ENCODE assay signal across 8 mouse cellular contexts in genomic region chr7:7171227-7172147, GRCm38 (mm10). TPM values are rescaled to one million over a fixed set of nuclear protein-coding genes. Genes with fewer than 3 reads are reported as not detected.
DNase-seq lines count a peak whose midpoint lies in the region; ATAC-seq and TF ChIP-seq lines count a peak whose summit lies in the region.

TSS of gene Zfp418 (plus strand) at chr7:7171330.

- no peaks in the 10 kb centered on the region for H3K36me3 ChIP-seq in hindbrain, postnatal 0 days (ENCODE audit: insufficient read depth, low read length)

- H3K27ac ChIP-seq in hindbrain, postnatal 0 days, result peak within 1 kb of the TSS; percentile 62; the same call in 1 of the 2 replicates

- peak within 1 kb of the TSS; percentile 82 for H3K4me3 ChIP-seq in hindbrain, postnatal 0 days (ENCODE audit: low read length)

- H3K27me3 ChIP-seq in hindbrain, postnatal 0 days (ENCODE audit: insufficient read depth, low read length), result no peaks in the 10 kb centered on the region

- H3K4me2 ChIP-seq in hindbrain, postnatal 0 days (ENCODE audit: low read depth, low read length), result peak within 1 kb of the TSS; percentile 79

- H3K9ac ChIP-seq in hindbrain, postnatal 0 days (replicated peaks; ENCODE audit: low read length), result peak within 1 kb of the TSS; percentile 62

- peak; percentile 43 for TF ChIP-seq CTCF in hindbrain, postnatal 0 days (IDR thresholded peaks at IDR 0.05; ENCODE audit: low read depth)

- H3K4me1 ChIP-seq in hindbrain, postnatal 0 days (ENCODE audit: insufficient read depth, low read length), result peaks cover 4% of the 10 kb centered on the region; the same call in 1 of the 2 replicates

- H3K9me3 ChIP-seq in hindbrain, postnatal 0 days (ENCODE audit: low read length), result no peaks in the 10 kb centered on the region

- under 1% methylated on average over 26 of the region's 26 CpGs for WGBS in hindbrain, postnatal 0 days

- peak; percentile 98 for ATAC-seq in activated CD4-positive, CD25-positive, alpha-beta regulatory T cell, adult 4 months
- ATAC-seq in common myeloid progenitor, adult 5-6 weeks (replicated peaks; ENCODE audit: low read depth, poor library complexity, severe bottlenecking), result peak; percentile 100
- peak; percentile 99 for ATAC-seq in hindbrain, postnatal 0 days

- DNase-seq in gastrocnemius, adult 8-10 months (ENCODE audit: low spot score in 2 of 2), result peak; percentile 9 to 27
- DNase-seq in hindbrain, postnatal 0 days (ENCODE audit: low spot score), result peak; percentile 88
- DNase-seq in left cerebral cortex, adult 18-20 months (ENCODE audit: low spot score in 2 of 2), result peak; percentile 60 to 68
- peak; percentile 84 for DNase-seq in lung, postnatal 36 days
- peak; percentile 76 for DNase-seq in retina, embryonic 14.5 days (ENCODE audit: low spot score)
- DNase-seq in urinary bladder, adult 2 months (ENCODE audit: low spot score), result peak; percentile 40

RNA-seq across cellular contexts. Expression of gene Zfp418, which starts in this region (rescaled TPM):
- polyA plus RNA-seq in activated CD4-positive, CD25-positive, alpha-beta regulatory T cell, adult 4 months (2017; shearing (Covaris generic)), result 1 to 10 TPM; 2.4 to 2.6 TPM
- 3.1 and 3.8 TPM in 2 replicates for total RNA-seq in common myeloid progenitor, adult 5-6 weeks (2017)
- total RNA-seq in gastrocnemius, adult 8-10 months (2022), result 1 to 10 TPM; 1.3 to 2.6 (median 1.9) TPM
- 2.8 and 5.1 TPM in 2 replicates for total RNA-seq in hindbrain, postnatal 0 days (2014; rRNA removed)
- 1.1 and 1.4 TPM in 2 replicates for polyA plus RNA-seq in hindbrain, postnatal 0 days (2015; fragmentation: Nextera tagmentation; extraction: Ambion mirVana)
- total RNA-seq in left cerebral cortex, adult 18-20 months (2021), result 1 to 10 TPM; 7.2 to 8.8 TPM
- 2.2 and 2.7 TPM in 2 replicates for polyA plus RNA-seq in urinary bladder, adult 2 months (2012; rRNA removed)

Comparison
In these comparisons a context has a peak if more than half of its experiments do, and no peak if none do; other contexts are left out.
1. Peak in every context shown above with its lines: DNase-seq, ATAC-seq, H3K4me3 ChIP-seq and H3K27ac ChIP-seq.
2. DNase-seq: peak in every context shown above with its lines; median percentile 88 in hindbrain, postnatal 0 days; 84 in lung, postnatal 36 days; 76 in retina, embryonic 14.5 days; 64 in left cerebral cortex, adult 18-20 months; 40 in urinary bladder, adult 2 months; 18 in gastrocnemius, adult 8-10 months.